Mouse (Mus musculus) heart, postnatal 14 days (tissue): ENCODE measurements at regions not wholly inside any gene's neighbourhood (a gene's known extent, or its start where the extent isn't known, plus 50 kb on each side); places are given as distances from the start of the nearest gene placed in this dataset.

Source experiments
- DNase-seq, 2 experiments: peaks; one replicate each; pipeline ENCODE4 v3.0.0; 2021 to 2022
- intact Hi-C: fragments of 180-260 bp; cut with DNase I; formaldehyde crosslinking; loops from one replicate; pipeline ENCODE4 v1.15.1; 2025

DNA sequence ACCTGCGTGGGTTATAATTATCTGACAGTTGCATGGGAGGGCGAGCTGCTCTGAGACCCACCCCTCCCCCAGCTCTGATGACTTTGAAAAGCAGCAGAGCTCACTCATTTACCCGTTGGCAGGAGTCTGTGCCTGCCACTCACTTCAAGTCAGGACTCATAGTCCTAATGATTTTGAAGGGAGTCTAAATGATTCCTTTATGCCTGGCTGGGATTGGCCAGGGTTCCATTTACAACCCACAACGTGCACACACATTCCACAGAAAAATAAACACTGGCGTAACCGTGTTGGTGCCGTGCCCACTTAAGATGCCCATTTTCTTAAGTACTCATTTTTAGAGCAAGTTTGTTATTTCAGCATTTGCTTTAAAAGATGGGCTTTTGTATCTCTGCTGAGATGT is 266.8 kb upstream of the Runx1 start:
- intact Hi-C loops = no loop called here
- no peak for DNase-seq

DNA sequence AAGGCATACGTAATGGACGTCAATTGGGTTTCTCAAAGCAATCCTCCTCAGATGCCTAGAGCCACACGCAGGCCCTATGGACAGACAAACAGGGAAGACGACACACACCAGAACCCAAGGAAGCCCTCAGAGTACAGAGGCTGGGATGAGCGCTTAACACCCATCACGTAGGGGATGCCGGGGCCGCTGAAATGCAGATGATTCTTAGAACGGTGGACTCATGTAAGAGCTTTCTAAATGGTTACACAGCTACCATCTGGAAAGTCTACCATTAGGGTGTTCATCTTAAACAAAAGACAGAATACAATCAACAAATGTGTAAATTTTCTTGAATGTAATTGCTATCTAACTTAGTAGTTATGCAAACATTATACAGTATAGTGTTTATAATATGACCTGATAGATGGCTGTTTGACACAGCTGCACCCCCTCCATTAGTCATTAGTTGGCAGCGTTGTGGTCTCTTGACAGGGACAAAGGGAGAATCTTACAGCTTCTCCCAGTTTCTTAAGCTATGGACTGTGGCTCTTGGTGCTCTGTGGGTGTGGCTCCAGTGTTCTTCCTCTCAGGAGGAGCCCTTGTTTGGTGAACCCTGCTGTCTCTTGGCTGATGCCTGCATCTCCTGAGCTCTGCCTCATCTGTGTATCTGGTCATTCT is 259.4 kb upstream of the Runx1 start:
- no peak for DNase-seq
- intact Hi-C loops = no loop called here

- intact Hi-C loops = no loop called here
- no peak for DNase-seq
These were observed 257.8 kb upstream of the Runx1 start for GRCm38 (mm10) chr16:93083756-93084155.

GRCm38 (mm10) chr16:93083142-93083541 is 257.2 kb upstream of the Runx1 start:
- DNase-seq = no peak
- intact Hi-C loops = no loop called here

- DNase-seq = no peak
- intact Hi-C loops = no loop called here
These were observed 255.6 kb upstream of the Runx1 start for GRCm38 (mm10) chr16:93081533-93081932.

GRCm38 (mm10) chr16:93079660-93080390 is 253.9 kb upstream of the Runx1 start:
- intact Hi-C loops = no loop called here
- peak; percentile 38 to 63 for DNase-seq

GRCm38 (mm10) chr16:93078909-93079308 is 253.0 kb upstream of the Runx1 start:
- intact Hi-C loops = no loop called here
- DNase-seq = no peak

DNA sequence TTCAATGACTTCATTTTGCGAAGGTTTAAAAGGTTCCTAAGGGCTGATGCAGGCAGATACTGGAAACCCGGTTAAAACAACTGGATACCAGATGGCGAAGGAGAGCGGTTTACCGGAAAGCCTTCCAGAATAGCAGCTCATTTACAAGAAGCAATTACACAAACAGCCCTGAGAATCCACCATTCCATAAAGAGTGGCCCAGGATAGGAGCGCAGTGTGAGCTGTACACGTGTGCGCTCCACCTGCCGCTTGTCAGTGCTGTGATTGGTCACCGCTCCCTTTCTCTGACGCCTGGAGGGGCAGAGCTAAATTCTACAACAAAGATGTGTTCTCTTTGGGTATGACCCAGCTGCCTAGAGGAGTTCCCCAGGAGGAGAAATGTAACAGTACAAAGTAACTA is 249.5 kb upstream of the Runx1 start:
- intact Hi-C loops = no loop called here
- DNase-seq = no peak

DNA sequence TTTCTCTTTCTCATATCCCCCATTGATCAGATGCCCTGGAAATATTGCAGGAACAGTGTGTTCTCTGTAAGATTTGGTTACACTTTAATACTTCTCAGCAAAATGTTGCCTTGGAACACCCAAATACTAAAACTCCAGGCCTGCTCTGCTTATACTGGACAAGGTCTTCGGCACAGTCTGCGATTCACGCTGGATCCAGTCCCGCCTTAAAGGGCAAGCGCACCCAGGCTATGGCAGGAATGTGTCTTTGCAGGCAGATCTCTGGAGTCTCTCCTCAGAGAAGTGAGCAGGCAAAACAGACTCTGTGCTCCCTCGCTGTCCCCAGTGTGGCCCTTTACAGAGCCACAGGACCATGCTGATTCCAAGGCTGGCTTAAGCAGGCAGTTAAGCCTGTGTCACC is 246.2 kb upstream of the Runx1 start:
- peak; percentile 47 to 59 for DNase-seq
- intact Hi-C loops = no loop called here

DNA sequence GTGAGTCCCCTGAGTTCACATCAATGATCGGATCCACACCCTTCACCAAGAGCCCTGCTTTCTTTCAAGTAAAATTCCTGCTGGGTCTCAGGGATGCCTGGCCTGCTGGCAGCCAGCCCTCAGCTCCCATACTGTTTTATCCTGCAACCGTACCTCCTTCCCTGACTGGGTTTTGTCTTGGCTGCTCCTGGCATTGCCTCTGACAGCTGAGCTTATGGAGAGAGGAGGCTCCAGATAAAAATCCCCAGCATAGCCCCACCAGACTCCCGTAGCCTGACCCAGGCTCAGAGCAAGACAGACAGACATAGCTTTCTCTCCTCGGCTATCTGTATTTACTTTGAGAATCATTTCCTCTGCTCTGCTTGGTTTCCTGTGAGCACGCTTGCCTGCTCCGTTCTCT is 245.8 kb upstream of the Runx1 start:
- DNase-seq = peak; percentile 18 to 31
- intact Hi-C loops = no loop called here

DNA sequence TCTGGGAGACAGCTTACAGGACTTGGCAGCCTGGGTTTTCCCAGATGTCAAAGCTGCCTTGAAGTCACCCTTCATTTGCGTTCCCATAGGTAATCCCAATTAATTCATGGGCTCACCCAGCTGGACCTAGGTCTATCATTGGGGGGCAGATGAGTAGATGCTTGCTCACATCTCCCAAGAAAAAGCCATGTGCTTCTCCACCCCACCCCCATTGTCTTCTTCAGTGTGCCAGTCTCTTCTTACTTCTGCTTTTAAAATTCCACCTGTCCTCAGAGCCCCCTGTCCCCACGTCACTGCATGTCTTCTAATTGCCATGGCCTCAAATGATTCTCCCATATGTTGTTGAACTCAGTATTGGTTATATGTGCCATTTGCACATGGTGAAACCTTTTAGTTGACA is 240.9 kb upstream of the Runx1 start:
- intact Hi-C loops = no loop called here
- no peak for DNase-seq

GRCm38 (mm10) chr16:93061475-93062179 is 235.7 kb upstream of the Runx1 start:
- DNase-seq = no peak
- intact Hi-C loops = no loop called here

DNA sequence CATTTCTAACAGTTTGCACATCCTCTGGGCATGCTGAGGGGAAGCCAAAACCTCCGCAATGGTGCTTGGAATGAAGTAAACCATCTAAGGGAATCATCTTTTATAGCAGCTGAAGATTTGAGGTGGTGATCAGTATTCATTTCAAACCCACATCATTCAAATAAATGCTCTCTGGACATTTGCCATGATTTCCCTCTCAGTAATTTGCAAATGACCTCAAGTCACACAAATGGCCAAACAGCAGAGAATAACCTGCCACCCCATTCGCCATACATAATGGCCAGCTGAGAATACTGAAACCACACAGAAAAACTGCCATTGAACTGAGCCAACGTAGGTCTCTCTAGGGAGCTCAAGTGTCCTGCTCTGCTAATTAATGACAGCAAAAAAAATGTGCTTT is 230.3 kb upstream of the Runx1 start:
- intact Hi-C loops = no loop called here
- no peak for DNase-seq

DNA sequence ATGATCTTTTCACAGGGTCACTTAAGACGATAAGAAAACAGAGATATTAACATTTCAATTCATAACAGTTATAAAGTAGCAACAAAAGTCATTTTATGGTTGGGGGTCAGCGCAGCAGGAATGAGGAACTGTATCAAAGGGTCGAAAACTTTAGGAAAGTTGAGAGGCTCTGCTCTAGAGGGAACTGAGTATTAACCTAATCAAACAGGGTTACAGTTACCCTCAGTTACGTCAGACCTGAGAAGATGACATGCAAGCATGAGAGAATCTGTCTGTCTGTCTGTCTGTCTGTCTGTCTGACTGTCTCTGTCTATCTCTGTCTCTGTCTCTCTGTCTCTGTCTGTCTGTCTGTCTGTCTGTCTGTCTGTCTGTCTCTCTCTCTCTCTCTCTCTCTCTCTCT is 229.6 kb upstream of the Runx1 start:
- DNase-seq = no peak
- intact Hi-C loops = no loop called here

- no peak for DNase-seq
- intact Hi-C loops = no loop called here
These were observed 225.3 kb upstream of the Runx1 start for GRCm38 (mm10) chr16:93051233-93051632.

DNA sequence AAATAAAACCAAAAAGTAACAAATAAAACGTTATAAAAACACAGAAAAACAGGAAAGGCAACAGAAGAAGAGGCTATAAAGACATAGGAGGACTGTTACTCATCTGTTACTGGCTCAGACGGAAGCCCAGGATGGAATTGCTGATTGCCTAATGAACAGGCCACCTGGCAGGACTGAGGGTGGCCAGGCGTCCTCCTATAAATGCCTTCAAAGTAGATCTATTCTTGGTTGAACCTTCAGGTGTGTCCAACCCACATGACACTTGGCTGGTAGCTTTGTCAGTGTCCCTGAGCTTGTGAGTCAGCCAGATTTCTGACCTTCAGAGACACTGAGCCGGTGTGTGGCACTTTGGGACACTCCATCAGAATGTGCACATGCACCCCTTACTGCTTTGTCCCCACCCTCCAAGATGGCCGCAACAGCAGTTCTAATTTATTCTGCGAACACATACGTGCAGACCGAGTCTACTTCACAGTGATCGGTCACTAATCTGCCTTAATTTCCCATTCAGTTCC is 222.5 kb upstream of the Runx1 start:
- DNase-seq = no peak
- intact Hi-C loops = no loop called here

DNA sequence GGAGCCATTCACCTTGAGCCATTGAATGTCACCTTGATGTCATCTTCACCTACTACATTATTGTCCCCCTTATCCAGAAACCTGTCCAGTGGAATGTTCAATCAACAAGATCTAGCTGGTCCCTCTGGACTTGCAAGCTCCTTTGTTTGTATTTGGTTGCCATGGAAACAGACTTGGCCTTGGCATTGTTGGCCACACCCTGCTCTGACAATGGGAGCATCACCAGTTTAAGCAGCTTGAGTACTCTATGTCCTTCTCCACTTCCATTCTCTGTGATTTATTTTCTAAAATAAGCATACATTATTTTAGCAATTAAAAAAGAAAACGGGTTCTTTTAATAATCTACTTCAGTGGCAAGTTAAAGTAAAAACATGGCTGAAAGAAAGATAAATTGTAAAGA is 221.6 kb upstream of the Runx1 start:
- intact Hi-C loops = no loop called here
- DNase-seq = no peak

DNA sequence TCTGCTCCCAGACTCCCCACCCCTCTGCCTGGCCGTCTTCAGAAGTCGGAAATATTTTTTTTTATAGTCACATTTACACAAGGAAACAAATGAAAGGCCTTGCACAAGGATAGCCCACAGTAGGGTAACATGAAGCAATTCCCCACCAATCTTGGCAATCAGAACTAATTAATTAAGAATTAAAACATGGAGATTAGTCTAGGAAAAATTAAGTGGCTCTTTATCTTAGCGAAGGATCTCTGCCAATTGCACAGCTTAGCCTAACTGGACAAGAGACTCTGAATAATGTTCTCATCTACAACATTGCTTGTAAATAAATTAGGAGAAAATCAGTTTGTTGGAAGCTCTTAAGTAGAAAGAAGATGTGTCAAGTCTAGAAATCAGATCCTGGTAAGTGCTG is 220.3 kb upstream of the Runx1 start:
- intact Hi-C loops = no loop called here
- DNase-seq = no peak

DNA sequence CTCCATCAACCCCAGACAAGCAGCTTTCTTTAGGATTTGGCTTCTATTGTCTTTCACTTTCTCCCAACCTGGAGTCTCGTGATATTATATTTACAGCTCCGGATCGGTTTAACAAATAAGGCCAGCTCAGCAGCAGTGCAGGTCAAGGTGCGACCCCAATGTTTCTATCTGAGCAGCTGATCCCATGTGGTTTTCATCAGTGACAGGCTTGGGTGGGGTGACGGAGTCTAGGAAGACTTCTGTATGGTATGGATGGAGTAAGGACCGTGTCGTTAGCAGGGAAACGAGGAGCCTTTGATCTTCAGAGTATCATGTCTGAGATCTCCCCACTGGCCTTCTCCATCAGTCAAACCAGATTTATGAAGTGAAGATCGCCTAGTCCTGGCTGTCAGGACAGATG is 217.4 kb upstream of the Runx1 start:
- intact Hi-C loops = no loop called here
- no peak for DNase-seq

DNA sequence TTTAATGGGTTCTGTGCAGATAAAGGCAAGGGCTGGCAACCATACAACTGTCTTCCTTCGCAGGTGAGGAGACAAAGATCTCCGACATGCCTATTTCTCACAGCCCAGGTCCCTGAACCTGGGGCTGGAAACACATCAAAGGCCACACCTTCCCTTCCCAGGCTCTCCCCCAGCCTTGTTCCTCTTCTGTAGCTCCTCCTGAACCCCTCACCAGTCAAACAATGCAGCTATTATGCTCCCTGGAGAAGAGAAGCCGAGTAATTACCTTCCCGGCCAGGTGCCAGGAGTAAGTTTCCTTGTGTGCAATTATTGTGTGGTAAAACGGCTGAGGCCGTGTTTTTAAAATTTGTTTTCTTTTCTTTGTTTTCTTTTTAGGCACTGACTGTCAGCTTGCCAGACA is 217.0 kb upstream of the Runx1 start:
- DNase-seq = no peak
- intact Hi-C loops = no loop called here

- intact Hi-C loops = no loop called here
- no peak for DNase-seq
These were observed 216.5 kb upstream of the Runx1 start for GRCm38 (mm10) chr16:93042491-93042890.

DNA sequence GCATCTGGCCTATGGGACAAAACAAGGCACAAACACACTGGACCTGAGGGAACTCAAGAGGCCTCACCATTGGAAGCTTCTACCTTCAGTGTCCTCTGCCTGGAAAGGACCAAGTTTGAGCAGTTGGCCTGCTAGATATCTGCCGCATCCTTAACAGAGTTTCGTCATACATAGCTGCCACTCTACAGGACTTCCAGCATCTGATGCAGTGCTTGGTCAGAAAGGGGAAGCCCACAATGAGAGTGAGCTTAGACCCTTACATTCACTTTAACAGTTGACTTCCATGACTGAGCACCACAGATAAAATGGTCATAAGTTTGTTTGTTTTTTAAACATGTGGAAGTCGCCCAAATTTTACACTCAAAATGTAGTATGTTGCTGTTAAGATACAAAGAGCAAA is 215.9 kb upstream of the Runx1 start:
- intact Hi-C loops = no loop called here
- DNase-seq = no peak
